Mouse (Mus musculus) heart, postnatal 14 days (tissue): Measurements from ENCODE around the gene Palm3. TPM values are rescaled to one million over a fixed set of nuclear protein-coding genes. Genes with fewer than 3 reads are reported as not detected.
A peak's percentile ranks its signal among the peaks of the same experiment; 100 is the strongest.

Experiments
- DNase-seq, 2 experiments: peaks; one replicate each; pipeline ENCODE4 v3.0.0; 2021 to 2022
- intact Hi-C: fragments of 180-260 bp; cut with DNase I; formaldehyde crosslinking; loops from one replicate; pipeline ENCODE4 v1.15.1; 2025
- total RNA-seq, 2 experiments: library from RNA; stranded (reverse); gene quantifications; 2 replicates each; pipeline ENCODE4 v1.2.3; 2021

Gene Palm3
- total RNA-seq, 2 experiments from 2014 or later = 0.26 to 0.27 TPM

- peak in 1 of 2 experiments; percentile 16 for DNase-seq
- intact Hi-C loops = loop anchor here (10.0 kb wide), 1 partner anchor 822 kb away; the partner anchor contains the start of gene Gadd45gip1
Measured at GRCm38 (mm10) chr8:84012499-84013165, 8.6 kb upstream of the Palm3 start.

GRCm38 (mm10) chr8:84015833-84016232 lies 5.4 kb upstream of the Palm3 start:
- DNase-seq = no peak
- intact Hi-C loops = loop anchor here (10.0 kb wide), 1 partner anchor 819 kb away; the partner anchor contains the start of gene Gadd45gip1

GRCm38 (mm10) chr8:84019738-84020137 lies 1.5 kb upstream of the Palm3 start:
- DNase-seq = no peak
- intact Hi-C loops = loop anchor here (10.0 kb wide), 1 partner anchor 815 kb away; the partner anchor contains the start of gene Gadd45gip1

GRCm38 (mm10) chr8:84021569-84021968 lies 298 bp downstream of the Palm3 start:
- intact Hi-C loops = no loop called here
- no peak for DNase-seq

- intact Hi-C loops = no loop called here
- DNase-seq = peak; percentile 76 to 84
Measured at GRCm38 (mm10) chr8:84023085-84023484, 1.8 kb downstream of the Palm3 start.

- no peak for DNase-seq
- intact Hi-C loops = no loop called here
Measured at GRCm38 (mm10) chr8:84023631-84024030, 2.4 kb downstream of the Palm3 start.

- intact Hi-C loops = no loop called here
- peak; percentile 59 to 73 for DNase-seq
Measured at GRCm38 (mm10) chr8:84024171-84024570, 2.9 kb downstream of the Palm3 start.

GRCm38 (mm10) chr8:84025863-84026262 lies 4.6 kb downstream of the Palm3 start:
- intact Hi-C loops = no loop called here
- peak; percentile 61 to 66 for DNase-seq

- intact Hi-C loops = no loop called here
- no peak for DNase-seq
Measured at GRCm38 (mm10) chr8:84027449-84027848, 6.2 kb downstream of the Palm3 start.

GRCm38 (mm10) chr8:84029272-84029671 lies 8.0 kb downstream of the Palm3 start:
- intact Hi-C loops = no loop called here
- DNase-seq = no peak

GRCm38 (mm10) chr8:84032777-84033176 lies 11.5 kb downstream of the Palm3 start:
- intact Hi-C loops = no loop called here
- DNase-seq = no peak

GRCm38 (mm10) chr8:84038015-84038414 lies 16.7 kb downstream of the Palm3 start:
- intact Hi-C loops = loop anchor here (5.0 kb wide), 1 partner anchor 319 kb away; no protein-coding TSS in a partner anchor
- DNase-seq = peak; percentile 53 to 68

GRCm38 (mm10) chr8:84039050-84039449 lies 17.8 kb downstream of the Palm3 start:
- DNase-seq = peak; percentile 76 to 85
- intact Hi-C loops = loop anchor here (1.0 to 5.0 kb wide), 2 partner anchors 246 to 318 kb away; no protein-coding TSS in a partner anchor

GRCm38 (mm10) chr8:84042066-84042947 lies 21.0 kb downstream of the Palm3 start, which contains the start of gene Il27ra:
Il27ra (minus strand) TSS chr8:84042589.
- DNase-seq = peak; percentile 79 to 81

GRCm38 (mm10) chr8:84042948-84043342 lies 21.7 kb downstream of the Palm3 start:
- DNase-seq = peak; percentile 47 to 51
- intact Hi-C loops = loop anchor here (5.0 kb wide), 1 partner anchor 64 kb away; no protein-coding TSS in a partner anchor

More at GRCm38 (mm10) chr8:84042066-84042947, 21.0 kb downstream of the Palm3 start, which contains the start of gene Il27ra:
- intact Hi-C loops = loop anchor here (5.0 kb wide), 1 partner anchor 65 kb away; no protein-coding TSS in a partner anchor

- DNase-seq = no peak
- intact Hi-C loops = loop anchor here (5.0 kb wide), 1 partner anchor 63 kb away; no protein-coding TSS in a partner anchor
Measured at GRCm38 (mm10) chr8:84044103-84044502, 22.8 kb downstream of the Palm3 start.

- no peak for DNase-seq
- intact Hi-C loops = loop anchor here (5.0 kb wide), 1 partner anchor 62 kb away; no protein-coding TSS in a partner anchor
Measured at GRCm38 (mm10) chr8:84044900-84045299, 23.6 kb downstream of the Palm3 start, which contains the start of gene Rln3. Rln3 (minus strand) TSS chr8:84045000.

- intact Hi-C loops = no loop called here
- no peak for DNase-seq
Measured at GRCm38 (mm10) chr8:84046505-84046904, 25.2 kb downstream of the Palm3 start.

GRCm38 (mm10) chr8:84048171-84048570 lies 26.9 kb downstream of the Palm3 start:
- intact Hi-C loops = no loop called here
- DNase-seq = no peak

- DNase-seq = no peak
- intact Hi-C loops = no loop called here
Measured at GRCm38 (mm10) chr8:84052746-84053145, 31.5 kb downstream of the Palm3 start.

GRCm38 (mm10) chr8:84053229-84053628 lies 32.0 kb downstream of the Palm3 start:
- intact Hi-C loops = no loop called here
- no peak for DNase-seq
